Mouse (Mus musculus) small intestine, adult 2 months (tissue): ENCODE measurements at regions not wholly inside any gene's neighbourhood (a gene's known extent, or its start where the extent isn't known, plus 50 kb on each side); places are given as distances from the start of the nearest gene placed in this dataset.

Source experiments
- CTCF ChIP-seq: fragments of 200-500 bp; IDR thresholded peaks from 2 replicates; pipeline ENCODE4 v1.5.1; 2012; ENCODE audit warnings: low read depth, mild to moderate bottlenecking, control low read depth, inconsistent platforms, low read length, moderate library complexity, mixed read lengths; ENCODE audit not compliant: insufficient replicate concordance, insufficient read length; ENCODE audit errors: extremely low read depth
- POLR2A ChIP-seq: fragments of 200-500 bp; IDR thresholded peaks from 2 replicates; pipeline ENCODE4 v1.6.1; 2012; ENCODE audit warnings: low read depth, mild to moderate bottlenecking, control low read depth, inconsistent platforms, low read length, moderate library complexity

DNA sequence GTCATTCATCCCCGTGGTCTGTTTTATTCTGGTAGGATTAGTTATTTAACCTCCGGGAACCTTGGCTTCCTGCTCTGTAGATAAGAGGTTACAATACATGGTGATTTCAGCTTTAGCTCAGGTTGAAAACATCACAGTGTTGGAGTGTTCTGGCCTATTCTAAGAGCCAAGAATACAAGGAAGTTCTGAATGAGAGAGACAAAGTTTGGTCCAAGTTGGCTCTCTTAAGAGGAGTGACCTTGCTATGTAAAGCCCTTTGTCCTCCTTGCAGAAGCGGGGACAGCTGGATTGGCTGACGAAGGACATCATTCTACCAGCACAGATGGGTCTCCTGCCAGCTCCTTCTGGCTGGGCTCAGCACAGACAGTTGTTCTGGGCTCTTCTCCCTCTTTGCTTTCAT lies 73.7 kb upstream of the Stt3b start:
- TF ChIP-seq POLR2A: no peak
- no peak for TF ChIP-seq CTCF
